Mouse (Mus musculus) erythroid progenitor cell, adult 5-6 weeks (primary cell): ENCODE results near the gene Tenm4. TPM values are rescaled to one million over a fixed set of nuclear protein-coding genes. Genes with fewer than 3 reads are reported as not detected.

Experiments
- ATAC-seq: replicated peaks from 2 replicates; pipeline ENCODE4 v1.8.0; 2016; ENCODE audit warnings: moderate number of reproducible peaks, mild to moderate bottlenecking, moderate TSS enrichment, inconsistent platforms; ENCODE audit not compliant: poor library complexity, low FRiP score, severe bottlenecking
- total RNA-seq, 2 experiments: library from RNA; stranded (forward) in 1 of 2; stranded (reverse) in 1 of 2; fragments of 150-400 nt in 1 of 2; fragments of 186-747, 209-891 nt in 1 of 2; gene quantifications; 2 replicates each; pipeline versions ENCODE4 v1.2.3 to v1.2.4; 2015 to 2017; ENCODE audit warnings: low replicate concordance in 2 of 2

Tenm4 gene
- total RNA-seq, 2 experiments from 2014 or later: 0.23 to 1.7 TPM

DNA sequence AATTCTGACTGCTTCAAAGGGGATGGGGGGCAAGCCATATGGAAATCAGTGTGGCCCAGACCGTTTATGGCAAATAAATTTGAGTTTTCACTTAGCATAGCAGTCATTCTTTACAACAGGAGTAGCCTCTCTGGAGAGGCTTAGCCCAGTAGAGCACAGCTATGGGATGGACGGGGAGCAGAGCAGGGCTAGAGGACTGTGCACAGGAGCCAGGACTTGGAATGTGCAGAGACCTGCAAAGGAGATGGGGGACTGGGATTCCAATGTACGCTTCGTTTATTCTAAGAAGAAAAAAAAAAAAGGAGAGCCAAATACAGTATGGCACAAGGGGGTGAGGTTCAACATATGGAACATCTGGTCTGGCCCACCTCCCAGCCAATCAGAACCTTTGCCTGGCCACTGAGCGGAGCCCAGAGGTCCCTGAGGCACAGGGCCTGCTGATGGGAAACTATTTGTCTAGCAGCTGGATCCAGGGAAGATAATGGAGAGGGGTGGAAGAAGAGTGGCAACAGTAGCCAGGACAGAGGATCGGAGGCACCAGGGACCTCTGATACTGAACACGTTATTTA lies 381.3 kb downstream of the Tenm4 start:
- no peak for ATAC-seq

DNA sequence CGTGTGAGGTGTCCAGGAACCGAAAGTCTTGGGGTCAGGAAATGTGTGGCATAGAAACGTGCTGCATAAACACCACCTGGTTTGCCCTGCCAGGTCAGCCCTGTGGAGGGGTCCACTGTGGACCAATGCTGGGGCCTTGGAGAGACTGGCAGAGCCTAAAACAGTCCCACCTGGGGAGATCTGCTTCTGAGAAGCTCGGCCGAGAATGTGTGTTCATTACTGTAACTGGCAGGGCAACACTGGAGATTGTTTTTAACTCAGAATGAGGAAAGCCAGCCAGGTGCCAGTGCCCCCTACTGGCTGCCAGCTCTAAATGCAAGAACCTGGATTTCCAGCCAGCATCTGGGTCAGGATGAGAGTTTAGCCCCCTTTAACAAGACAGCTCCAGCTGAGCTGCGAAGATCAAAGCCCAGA lies 383.2 kb downstream of the Tenm4 start:
- no peak for ATAC-seq

DNA sequence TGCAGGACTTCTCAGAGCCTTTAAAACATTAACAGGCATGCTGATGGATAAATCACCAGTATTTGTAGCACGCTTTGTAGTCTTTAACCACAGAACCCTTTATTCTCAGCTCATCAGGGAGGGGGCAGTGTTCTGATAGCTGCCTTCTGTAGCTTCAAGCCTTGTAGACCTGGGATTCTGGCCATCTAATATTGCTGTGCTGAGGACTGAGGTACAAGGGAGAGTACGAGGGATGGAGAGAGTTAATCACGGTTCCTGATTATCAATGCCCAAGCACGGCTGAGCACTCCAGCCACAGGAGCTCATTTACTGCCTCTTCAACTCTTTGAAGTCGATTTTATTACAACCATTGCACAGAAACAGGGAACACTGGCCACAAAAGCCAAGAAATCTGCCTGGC lies 384.2 kb downstream of the Tenm4 start:
- ATAC-seq: no peak

DNA sequence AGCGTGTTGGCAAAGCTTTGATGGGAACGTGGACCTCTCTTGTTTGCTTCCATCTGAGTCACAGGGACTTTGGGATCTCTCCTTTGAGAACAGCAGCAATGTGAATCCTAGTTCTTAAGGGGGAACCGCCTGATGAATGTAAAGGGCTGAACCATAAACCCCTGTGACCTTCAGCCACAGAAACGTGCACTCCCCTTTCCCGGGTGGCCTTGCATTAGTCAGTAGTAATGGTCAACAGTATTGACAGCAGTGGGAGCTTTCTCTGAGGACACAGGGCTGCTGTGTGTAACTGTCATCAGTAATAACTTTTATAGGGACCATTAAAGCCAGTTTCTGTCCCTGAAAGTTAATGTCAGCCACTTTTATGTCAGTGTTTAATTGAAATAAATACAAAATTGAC lies 385.7 kb downstream of the Tenm4 start:
- no peak for ATAC-seq

DNA sequence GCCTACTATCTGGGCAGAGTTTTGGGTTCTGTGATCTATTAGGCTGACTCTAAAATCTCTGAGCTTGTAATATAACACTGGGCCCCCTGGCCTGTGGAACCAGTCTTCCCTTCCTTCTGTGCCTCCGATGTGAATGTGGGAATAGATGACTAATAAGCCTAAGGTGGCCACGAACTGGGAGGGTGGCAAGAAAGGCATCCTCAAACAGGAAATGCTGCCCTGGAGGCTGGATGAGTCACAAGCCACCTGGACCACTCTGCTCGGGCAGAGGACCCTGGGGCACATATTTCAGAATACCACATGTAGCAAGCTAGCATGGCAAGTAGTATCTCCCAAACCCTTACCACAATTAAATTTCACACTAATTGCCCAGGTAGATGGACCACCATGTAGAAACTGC lies 391.8 kb downstream of the Tenm4 start:
- ATAC-seq: no peak

DNA sequence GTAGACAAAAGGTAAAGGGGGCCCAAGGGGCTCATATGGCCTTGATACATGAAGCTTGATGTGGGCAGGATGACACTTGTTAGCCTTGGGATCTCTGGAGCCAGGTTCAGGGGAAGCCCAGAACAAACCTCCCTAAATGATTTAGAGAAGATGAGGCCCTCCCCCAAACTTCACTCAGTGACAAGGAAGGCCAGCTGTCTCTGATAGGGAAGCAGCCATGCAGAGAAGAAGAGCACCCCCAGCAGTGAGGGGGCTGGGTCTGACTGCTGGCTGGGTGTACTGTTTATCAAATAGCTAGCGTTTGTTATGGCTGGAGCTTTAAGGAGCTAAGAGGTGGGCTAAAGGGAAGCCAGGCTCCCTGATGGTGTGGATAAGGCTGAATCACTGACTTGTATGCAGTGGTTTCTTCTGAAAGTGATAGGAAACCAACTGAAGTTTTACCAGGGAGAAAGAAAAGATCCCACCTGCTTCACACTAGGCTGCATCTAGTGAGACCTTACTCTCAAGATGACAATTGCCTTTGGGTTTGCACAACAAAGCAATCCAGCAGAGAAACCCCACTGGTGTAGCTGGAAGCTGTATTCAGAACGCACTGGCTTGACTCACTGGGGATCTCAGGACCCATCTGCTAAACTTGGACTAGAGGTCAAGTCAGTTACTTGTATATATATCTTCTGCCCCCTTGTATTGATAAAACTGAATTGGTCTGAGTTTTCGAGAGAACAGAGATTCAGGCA lies 392.5 kb downstream of the Tenm4 start:
- ATAC-seq: no peak

DNA sequence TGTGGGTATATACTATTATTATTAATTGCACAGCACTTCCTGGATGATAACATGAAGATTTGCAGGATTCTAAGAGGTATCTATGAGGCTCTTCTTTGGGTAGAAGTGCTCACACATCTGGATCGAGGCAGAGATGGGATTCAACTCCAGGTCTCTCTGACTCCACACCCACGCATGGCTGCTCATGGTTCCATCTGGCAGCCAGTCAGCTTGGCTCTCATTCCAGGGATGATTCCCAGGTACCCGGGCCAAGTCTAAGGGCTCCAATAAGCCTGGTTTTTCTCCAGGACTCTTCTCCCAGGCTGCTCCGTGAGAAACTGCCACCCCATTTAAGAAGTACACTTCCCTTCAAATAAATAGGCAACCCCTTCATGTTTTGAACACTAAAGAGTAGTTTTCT lies 394.8 kb downstream of the Tenm4 start:
- no peak for ATAC-seq

DNA sequence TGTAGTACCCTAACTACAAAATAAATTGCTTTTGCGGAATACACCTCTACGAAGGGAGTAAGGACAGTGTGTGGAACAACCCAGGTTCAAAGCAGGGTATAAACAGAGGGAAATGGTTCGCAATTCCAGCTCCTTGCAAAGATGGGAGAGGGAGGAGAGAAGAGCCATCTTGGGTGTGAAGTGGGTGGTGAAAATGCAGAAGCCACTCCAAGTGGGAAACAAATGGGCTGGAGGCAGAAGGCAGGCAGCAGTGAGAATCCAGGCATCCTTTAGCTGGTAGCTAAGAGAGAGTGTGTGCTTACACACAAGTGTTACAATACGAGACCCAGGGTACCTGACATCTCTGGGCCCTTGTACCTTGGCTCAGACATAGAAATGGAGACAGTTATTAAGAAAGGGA lies 395.2 kb downstream of the Tenm4 start:
- ATAC-seq: no peak

DNA sequence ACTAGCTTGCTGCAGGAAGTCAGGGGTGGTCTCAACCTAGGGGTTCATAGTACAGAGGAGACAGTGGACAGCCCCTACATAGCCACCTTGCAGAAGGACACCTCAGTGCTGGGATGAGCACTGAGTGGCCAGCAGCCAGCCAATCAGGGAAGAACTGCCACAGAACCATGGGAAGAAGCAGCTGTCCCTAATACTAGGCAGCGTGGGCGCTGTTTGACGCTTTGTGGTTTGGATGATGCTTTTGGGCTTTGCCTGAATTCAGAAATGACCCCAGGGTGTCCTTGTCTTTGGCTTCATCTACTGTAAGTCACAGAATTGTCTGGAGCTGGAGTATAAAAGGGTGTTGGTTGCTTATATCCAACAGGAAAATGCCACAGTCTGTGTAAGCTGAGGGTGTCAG lies 397.0 kb downstream of the Tenm4 start:
- no peak for ATAC-seq

DNA sequence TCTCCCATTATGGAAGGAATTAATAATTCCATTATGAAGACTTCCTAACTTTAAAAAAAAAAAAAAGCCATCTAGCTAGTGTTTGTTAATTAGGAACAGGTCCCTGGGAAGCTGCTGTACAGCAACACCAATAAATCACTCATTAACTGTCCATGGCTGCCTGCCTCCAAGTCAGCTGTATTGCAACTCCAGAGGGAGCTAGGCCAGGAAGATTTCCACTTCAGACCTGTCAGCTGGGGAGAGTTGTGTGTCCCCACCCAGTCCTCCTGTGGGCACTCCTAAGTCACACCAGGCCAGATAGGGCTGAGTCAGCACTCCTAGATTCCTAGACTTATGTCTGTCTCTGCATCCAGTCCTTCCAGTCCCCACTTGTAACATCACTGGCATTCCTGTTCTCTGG lies 399.9 kb downstream of the Tenm4 start:
- no peak for ATAC-seq

DNA sequence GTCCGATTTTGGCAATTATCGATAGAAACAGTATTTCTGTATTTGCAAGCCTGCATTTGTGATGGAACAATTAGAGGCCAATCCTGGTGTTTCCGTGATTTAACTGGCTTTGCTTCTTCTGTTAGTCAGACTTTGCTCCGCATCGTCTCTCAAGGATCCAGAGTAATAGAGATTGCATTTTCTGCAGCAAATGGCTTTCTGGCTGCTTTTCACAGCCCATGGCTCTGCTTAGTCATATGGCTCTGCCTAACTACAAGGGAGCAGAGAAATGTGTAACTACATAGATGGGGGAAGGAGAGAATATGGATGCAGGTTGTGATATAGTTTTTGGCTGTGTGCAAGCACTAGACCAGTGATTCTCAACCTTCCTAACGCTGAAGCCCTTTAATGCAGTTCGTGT lies 401.9 kb downstream of the Tenm4 start:
- no peak for ATAC-seq

DNA sequence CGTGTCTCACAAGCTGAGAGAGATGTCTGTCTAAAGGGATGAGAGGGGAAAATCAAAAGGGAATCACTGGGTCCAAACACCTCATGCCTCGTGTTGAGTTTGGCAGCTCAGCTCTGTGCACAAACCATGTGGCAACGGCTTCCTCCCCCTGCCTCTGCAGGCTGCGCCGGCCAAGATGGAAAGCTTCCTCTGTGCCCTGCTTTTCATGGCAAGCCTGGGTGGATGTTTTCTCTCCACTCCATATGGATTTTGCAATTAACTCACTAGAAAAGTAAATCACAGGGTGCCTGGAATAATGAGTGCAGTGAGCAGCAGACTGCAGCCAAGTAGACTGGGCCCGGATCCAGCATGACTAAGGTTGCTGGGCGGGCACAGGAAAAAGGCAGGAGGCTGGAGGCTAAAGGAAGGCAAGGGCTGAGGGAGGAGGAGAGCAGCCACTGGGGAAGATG lies 404.2 kb downstream of the Tenm4 start:
- ATAC-seq: no peak

DNA sequence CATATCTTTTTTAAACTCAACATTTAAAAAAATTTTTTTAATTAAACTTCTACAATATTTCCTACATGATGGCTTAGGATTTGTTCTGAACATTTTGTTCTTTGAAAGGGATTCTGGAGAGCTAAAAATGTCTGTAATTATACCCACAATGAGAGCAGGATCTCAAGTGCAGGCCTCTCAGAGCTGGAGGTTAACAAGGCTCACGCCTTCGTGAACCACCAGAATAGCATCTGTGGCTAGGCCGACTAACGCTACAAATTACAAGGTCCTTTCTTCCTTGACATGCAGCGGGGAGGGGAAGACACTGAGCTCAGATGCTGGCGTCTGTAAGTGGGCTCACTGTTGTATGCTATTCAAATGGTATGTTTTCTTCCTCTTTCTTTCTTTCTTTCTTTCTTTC lies 411.7 kb downstream of the Tenm4 start:
- no peak for ATAC-seq

DNA sequence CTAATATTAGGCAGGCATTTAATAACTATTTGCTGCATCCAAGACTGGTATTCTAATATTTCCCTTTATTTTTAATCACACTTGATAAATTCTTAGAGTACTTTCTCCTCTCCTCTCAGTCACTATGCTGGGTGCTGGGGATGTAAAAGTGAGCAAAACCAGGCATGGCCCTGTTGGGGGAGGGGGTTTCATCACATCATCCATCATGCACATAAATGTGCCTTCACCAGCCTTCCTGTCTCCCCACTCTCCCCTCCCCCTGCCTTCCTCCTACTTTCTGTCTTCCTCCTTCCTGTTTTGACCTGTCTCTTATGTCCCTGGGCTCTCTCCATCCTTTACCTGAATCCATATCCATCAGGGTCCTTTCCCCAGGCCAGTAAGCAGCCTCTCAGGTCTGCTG lies 416.4 kb downstream of the Tenm4 start:
- ATAC-seq: no peak

DNA sequence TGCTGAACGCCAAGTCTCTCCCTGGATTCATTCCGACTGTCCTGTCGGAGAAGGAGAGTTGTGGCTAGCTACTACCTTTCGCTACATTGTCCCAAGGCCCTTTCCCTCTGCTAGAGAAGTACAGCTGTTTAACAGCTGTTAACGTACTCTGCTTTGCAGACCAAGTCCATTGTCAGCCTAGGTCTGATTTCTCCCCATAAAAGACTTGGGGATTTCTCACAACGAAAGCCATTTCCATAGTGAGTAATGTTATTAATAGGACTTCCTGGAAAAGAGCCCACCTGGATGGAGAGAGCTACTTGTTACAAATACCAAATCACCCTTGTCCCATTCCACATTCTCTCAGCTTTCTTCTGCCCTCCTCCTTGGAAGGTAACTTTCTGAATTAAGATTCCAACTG lies 417.5 kb downstream of the Tenm4 start:
- no peak for ATAC-seq

DNA sequence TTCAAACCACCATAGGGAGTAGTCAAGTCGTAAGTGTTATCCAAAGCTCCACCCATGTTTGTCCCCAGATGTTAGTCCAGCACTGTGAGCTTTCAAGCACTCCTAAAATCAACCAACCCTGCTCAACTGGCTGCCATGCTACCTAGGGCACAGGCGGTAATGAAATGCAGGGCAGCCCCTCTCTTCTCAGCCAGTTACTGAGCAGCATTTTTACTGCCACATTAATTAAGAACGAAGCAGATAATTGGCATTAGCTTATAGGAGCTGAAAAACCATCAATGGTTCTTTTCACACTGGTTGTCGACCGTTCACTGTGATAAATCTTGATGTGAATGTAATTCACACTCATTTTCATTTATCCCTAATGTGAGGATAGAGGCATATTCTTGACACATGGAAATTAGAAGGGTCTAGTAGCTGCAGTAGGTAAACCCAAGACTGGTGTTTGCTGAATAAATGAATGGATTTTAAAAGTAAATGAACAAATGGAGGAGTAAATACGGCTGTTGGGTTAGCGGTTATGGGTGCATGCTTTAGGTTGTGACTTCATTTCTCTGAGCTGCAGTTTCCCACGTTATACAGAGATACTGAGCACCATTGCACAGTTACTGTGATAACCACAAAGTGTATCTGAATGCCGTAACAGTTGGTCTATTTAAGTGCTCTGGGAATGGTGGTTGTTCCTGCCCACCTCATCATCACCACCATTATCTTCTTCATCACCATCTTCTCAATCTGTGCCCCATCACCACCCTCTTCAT lies 424.7 kb downstream of the Tenm4 start:
- no peak for ATAC-seq

DNA sequence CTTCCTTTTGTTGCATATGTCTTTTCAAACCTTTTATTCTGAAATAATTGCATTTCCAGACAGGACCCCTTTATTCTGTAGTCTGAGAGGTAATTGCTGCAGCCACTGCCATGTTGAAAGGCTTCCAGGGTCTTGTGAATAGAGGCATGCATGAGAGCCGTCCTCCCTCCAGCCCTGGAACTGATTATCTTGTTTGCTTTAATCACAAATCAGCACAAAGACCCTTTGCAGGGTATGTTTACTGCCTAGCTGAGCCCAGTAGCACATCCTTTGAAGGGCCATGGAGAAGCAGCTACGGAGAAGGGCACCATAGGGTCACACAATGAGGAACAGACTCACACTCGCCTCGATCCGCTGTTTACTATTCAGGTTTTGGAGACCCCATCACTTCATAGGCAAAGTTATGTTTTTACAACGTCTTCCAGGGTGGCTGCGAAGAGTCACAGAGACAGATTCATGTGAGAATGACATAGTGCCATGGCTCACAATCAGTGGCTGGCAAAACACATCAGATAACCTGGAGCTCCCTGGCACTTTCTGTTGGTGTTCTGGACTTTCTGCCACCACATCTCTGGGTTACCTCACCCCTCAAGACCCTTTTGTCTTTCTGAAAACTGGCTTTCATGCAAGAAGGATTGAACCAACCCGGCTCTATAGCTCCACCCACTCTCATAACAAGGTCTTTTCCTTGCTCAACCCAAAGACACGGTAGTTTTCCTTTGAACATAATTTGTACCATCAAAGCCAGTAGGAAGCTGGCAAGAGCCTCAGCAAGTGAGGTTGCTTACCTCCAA lies 425.6 kb downstream of the Tenm4 start:
- ATAC-seq: no peak

DNA sequence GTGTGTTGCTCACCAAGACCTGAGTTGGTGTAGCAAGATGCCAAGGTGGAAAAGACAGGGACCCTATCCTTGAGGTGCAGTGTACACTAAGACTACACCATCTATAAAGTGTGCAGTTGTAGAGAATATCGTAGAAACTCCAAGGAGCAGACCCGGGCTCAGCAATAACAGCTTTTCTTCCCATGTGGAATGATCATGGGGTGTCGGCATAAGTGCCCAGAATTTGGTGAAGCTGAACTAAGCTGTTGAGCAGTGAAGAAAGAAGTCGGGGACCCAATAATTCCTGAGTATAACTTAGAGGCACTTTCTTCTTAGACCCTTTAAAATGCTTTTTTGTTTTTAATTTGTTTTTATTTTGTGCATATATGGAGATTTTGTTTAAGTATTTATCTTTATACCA lies 426.8 kb downstream of the Tenm4 start:
- ATAC-seq: no peak

DNA sequence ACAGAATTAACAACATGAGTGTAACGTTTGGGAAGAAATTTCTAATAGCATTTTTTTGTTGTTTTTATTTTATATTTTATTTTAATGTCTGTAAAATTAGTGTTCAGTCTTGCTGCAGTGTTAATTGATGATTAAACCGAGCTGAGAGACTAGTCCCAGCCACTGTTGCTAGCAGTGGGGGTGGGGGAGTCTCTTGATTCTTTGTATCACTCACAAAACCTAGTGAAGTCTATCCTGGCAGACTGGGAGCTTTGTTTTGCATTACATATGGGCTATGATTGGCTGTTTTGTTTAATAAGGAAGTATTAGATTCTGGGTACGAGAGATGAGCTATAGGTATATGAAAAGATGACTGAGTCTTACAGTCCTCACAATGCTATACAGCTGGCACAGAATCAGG lies 428.0 kb downstream of the Tenm4 start:
- no peak for ATAC-seq

DNA sequence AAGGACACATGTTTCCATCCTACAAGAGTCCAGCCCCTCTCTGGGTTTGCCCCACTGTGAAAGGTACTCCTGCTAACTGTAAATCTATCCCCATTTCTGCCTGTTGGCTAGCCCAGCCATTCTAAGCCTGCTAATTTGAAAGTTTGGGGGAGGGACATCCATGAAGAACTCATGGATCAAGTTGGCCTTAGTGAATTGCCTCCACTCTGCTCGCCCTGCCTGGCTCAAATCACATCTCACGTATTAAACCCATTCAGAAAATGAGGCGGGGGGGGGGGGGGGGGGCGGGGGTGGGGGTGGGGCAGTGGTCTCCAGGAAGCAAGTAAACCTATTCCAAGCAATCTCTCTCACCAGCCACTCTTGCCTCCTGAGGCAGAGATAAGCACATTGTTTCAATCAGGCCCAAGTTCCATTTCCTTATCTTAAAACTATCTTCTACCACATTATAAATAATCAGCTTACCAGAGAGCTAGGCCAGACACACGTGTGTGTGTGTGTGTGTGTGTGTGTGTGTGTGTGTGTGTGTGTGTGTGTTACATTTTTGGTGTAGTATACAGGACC lies 429.4 kb downstream of the Tenm4 start:
- ATAC-seq: no peak
